Mouse (Mus musculus): ENCODE measurements around the gene Shoc2. TPM values are rescaled to one million over a fixed set of nuclear protein-coding genes. Genes with fewer than 3 reads are reported as not detected.

The Shoc2 gene
- total and polyA plus RNA-seq, 2 experiments from 2014 or later, result 49.4 to 77.3 TPM

DNA sequence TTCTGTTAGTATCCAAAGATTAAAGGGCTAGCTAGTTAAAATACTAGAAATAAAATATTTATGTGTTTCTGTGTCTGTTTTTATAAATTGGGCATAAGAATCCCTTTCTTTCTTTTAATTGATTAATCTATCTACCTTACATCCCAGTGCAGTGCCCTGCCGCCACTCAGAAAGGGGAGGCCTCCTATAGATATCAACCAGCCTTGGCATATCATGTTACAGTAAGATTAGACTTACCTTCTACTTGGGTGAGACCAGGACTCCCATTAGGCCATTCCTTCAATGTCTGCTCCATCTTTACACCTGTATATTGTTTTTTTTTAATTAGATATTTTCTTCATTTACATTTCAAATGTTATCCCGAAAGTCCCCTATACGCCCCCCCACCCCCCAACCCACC, 40.5 kb downstream of the Shoc2 start:
- no peak for TF ChIP-seq CTCF (IDR thresholded peaks at IDR 0.05)
- Histone ChIP-seq H3K4me2 (ENCODE audit: low read depth, low read length, poor library complexity, severe bottlenecking) (no peak overlapping the region), H3K36me3 (ENCODE audit: insufficient read depth, low read length) (0 out of 2 replicates have a peak, but pooled peaks cover 4% of the 10 kb centered on the region), H3K27ac (ENCODE audit: low read depth, low read length) (no peak overlapping the region), H3K4me1 (ENCODE audit: insufficient read depth, low read length) (no peaks in the 10 kb centered on the region), H3K9me3 (ENCODE audit: low read length) (no peaks in the 10 kb centered on the region), H3K4me3 (ENCODE audit: low read depth, low read length) (no peak overlapping the region), H3K9ac (replicated peaks; ENCODE audit: low read length, poor library complexity, severe bottlenecking) (no peak overlapping the region), H3K27me3 (ENCODE audit: insufficient read depth, low read length) (no peaks in the 10 kb centered on the region)
- no peak for DNase-seq (ENCODE audit: low spot score)
- ATAC-seq (ENCODE audit: low FRiP score), result no peak
- 96% methylated on average over 3 of the region's 3 CpGs for WGBS

DNA sequence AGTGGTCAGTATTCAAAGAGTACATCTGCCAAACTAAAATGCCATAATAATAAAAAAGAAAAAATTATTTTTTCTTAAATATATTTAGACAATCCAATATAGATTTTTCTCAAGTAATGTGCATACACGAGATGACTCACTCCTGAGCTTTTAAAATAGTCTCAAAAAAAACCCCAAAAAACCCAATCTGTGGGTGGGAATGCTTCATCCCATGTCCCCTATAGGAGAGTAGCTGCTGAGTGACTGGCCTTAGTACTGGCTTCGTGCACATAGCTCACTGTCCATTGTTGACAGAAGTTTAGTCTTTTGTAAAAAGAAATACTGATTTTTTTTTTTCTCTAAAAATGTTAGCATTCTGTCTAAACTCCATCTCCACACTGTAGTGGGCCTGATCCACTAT, 46.4 kb downstream of the Shoc2 start:
- 85% methylated on average over 2 of the region's 2 CpGs for WGBS
- Histone ChIP-seq H3K27me3 (ENCODE audit: insufficient read depth, low read length) (no peaks in the 10 kb centered on the region), H3K36me3 (ENCODE audit: insufficient read depth, low read length) (0 out of 2 replicates have a peak, but pooled peaks cover 4% of the 10 kb centered on the region), H3K9me3 (ENCODE audit: low read length) (no peaks in the 10 kb centered on the region), H3K4me3 (ENCODE audit: low read depth, low read length) (no peak overlapping the region), H3K4me1 (ENCODE audit: insufficient read depth, low read length) (no peaks in the 10 kb centered on the region), H3K4me2 (ENCODE audit: low read depth, low read length, poor library complexity, severe bottlenecking) (no peak overlapping the region), H3K9ac (replicated peaks; ENCODE audit: low read length, poor library complexity, severe bottlenecking) (no peak overlapping the region), H3K27ac (ENCODE audit: low read depth, low read length) (no peak overlapping the region)
- ATAC-seq (ENCODE audit: low FRiP score) (no peak), DNase-seq (ENCODE audit: low spot score) (no peak)
- no peak for TF ChIP-seq CTCF (IDR thresholded peaks at IDR 0.05)

DNA sequence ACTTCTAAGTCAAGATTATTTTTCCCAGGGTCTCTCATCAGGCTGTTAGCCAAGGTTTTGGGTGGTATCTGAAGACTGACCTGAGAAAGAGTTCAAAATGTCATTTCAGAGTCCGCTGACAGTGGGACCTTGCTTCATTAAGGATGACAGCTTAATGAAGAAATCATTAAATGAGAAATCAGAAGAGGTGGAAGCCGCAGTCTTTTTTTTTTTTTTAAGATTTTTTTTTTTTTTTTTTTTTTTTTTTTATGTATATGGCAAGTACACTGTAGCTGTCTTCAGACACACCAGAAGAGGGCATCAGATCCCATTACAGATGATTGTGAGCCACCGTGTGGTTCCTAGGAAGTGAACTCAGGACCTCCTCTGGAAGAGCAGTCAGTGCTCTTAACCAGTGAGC, 49.8 kb downstream of the Shoc2 start:
- H3K27me3 ChIP-seq (ENCODE audit: insufficient read depth, low read length), result no peaks in the 10 kb centered on the region

DNA sequence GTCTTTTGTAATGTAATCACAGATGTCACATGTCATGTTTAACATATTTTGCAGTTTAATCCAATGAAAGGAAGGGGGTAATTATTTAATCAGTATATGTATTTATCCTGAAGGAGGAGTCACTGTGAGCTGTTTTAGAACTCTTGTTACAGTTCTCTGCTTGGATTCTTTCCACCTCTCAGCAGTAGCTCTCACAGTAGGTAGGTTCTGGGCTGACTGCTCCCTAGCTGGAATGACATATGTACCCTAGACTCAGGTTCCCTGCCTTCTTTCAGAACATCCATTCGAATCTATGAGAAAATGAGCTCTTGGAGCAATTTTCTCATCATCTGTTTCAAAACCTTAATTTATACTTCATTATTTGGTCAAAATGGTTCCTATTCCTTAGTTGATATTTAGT, 50.2 kb downstream of the Shoc2 start:
- Histone ChIP-seq H3K27ac (ENCODE audit: low read depth, low read length) (no peak overlapping the region), H3K9ac (replicated peaks; ENCODE audit: low read length, poor library complexity, severe bottlenecking) (no peak overlapping the region), H3K27me3 (ENCODE audit: insufficient read depth, low read length) (no peaks in the 10 kb centered on the region), H3K4me3 (ENCODE audit: low read depth, low read length) (no peak overlapping the region), H3K4me2 (ENCODE audit: low read depth, low read length, poor library complexity, severe bottlenecking) (no peak overlapping the region), H3K36me3 (ENCODE audit: insufficient read depth, low read length) (no peaks in the 10 kb centered on the region), H3K9me3 (ENCODE audit: low read length) (no peaks in the 10 kb centered on the region), H3K4me1 (ENCODE audit: insufficient read depth, low read length) (no peaks in the 10 kb centered on the region)
- no peak for TF ChIP-seq CTCF (IDR thresholded peaks at IDR 0.05)
- ATAC-seq (ENCODE audit: low FRiP score) (no peak), DNase-seq (ENCODE audit: low spot score) (no peak)
- WGBS, result 86% methylated on average over 1 of the region's 1 CpGs

More for the DNA sequence above, 49.8 kb downstream of the Shoc2 start:
- ATAC-seq (ENCODE audit: low FRiP score) (no peak), DNase-seq (ENCODE audit: low spot score) (no peak)
- Histone ChIP-seq H3K9ac (replicated peaks; ENCODE audit: low read length, poor library complexity, severe bottlenecking) (no peak overlapping the region), H3K36me3 (ENCODE audit: insufficient read depth, low read length) (no peaks in the 10 kb centered on the region), H3K4me1 (ENCODE audit: insufficient read depth, low read length) (no peaks in the 10 kb centered on the region), H3K27ac (ENCODE audit: low read depth, low read length) (no peak overlapping the region), H3K4me3 (ENCODE audit: low read depth, low read length) (no peak overlapping the region), H3K9me3 (ENCODE audit: low read length) (no peaks in the 10 kb centered on the region), H3K4me2 (ENCODE audit: low read depth, low read length, poor library complexity, severe bottlenecking) (no peak overlapping the region)
- TF ChIP-seq CTCF (IDR thresholded peaks at IDR 0.05), result no peak
- WGBS, result 90% methylated on average over 3 of the region's 3 CpGs

DNA sequence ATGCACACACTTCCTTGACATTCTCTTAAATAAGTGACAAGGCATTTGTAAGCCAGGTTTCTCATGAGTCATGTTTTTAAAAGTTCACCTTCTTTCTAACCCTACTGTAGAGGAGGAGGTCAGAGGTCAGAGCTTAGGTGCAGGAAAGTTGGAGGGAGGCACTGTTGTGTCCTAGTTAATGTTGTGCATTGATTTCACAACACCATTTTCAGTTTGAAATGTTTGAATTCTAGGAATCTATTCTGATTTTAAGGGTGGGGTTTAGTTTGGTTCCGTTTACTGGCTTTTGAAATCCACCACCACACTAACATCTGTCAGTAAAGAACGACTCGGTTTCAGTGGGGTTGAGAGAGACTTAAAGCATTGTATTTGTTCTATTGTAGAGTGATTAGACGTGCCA, 66.9 kb downstream of the Shoc2 start:
- Histone ChIP-seq H3K4me1 (ENCODE audit: insufficient read depth, low read length) (no peaks in the 10 kb centered on the region), H3K27ac (ENCODE audit: low read depth, low read length) (no peak overlapping the region), H3K9me3 (ENCODE audit: low read length) (no peaks in the 10 kb centered on the region), H3K4me3 (ENCODE audit: low read depth, low read length) (no peak overlapping the region), H3K36me3 (ENCODE audit: insufficient read depth, low read length) (no peaks in the 10 kb centered on the region), H3K4me2 (ENCODE audit: low read depth, low read length, poor library complexity, severe bottlenecking) (no peak overlapping the region), H3K9ac (replicated peaks; ENCODE audit: low read length, poor library complexity, severe bottlenecking) (no peak overlapping the region), H3K27me3 (ENCODE audit: insufficient read depth, low read length) (no peaks in the 10 kb centered on the region)
- ATAC-seq (ENCODE audit: low FRiP score) (no peak), DNase-seq (ENCODE audit: low spot score) (no peak)
- no peak for TF ChIP-seq CTCF (IDR thresholded peaks at IDR 0.05)
- 48% methylated on average over 4 of the region's 4 CpGs for WGBS

DNA sequence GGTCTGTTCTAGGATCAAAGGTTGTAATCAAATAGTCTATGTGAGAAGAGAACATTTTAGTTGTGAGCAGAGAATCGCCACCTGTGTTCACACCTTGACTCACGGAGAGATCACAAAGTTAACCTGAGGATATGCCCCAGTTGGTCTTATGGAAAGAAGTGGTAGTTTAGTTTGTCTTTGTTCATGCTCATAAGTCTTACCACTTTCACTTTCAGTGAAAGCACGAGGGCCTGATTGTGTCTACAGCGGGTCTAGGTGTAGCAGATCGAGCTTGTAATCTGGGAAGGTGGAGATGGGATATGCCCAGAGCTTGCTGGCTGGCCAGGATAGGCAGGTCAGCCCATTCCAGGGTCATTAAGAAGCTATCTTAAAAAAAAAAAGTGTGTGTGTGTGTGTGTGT, 70.9 kb downstream of the Shoc2 start:
- ATAC-seq (ENCODE audit: low FRiP score) (no peak), DNase-seq (ENCODE audit: low spot score) (no peak)
- Histone ChIP-seq H3K4me3 (ENCODE audit: low read depth, low read length) (no peak overlapping the region), H3K27me3 (ENCODE audit: insufficient read depth, low read length) (no peaks in the 10 kb centered on the region), H3K9me3 (ENCODE audit: low read length) (no peaks in the 10 kb centered on the region), H3K27ac (ENCODE audit: low read depth, low read length) (no peak overlapping the region), H3K9ac (replicated peaks; ENCODE audit: low read length, poor library complexity, severe bottlenecking) (no peak overlapping the region), H3K4me1 (ENCODE audit: insufficient read depth, low read length) (no peaks in the 10 kb centered on the region), H3K4me2 (ENCODE audit: low read depth, low read length, poor library complexity, severe bottlenecking) (no peak overlapping the region), H3K36me3 (ENCODE audit: insufficient read depth, low read length) (no peaks in the 10 kb centered on the region)
- no peak for TF ChIP-seq CTCF (IDR thresholded peaks at IDR 0.05)
- WGBS, result 96% methylated on average over 5 of the region's 5 CpGs

Measured in midbrain, postnatal 0 days (tissue).